Mouse (Mus musculus) kidney, postnatal 0 days (tissue): ENCODE results near the gene Relch. TPM values are rescaled to one million over a fixed set of nuclear protein-coding genes. Genes with fewer than 3 reads are reported as not detected.

Experiments used
- ATAC-seq: fragments of 200-750 bp; cut with Nextera tagmentation; replicated peaks from 2 replicates; pipeline ENCODE4 v1.8.0; 2017; ENCODE audit warnings: low read depth, moderate number of reproducible peaks, moderate TSS enrichment, moderate library complexity; ENCODE audit not compliant: low FRiP score
- DNase-seq: peaks from one replicate; pipeline ENCODE4 v3.0.0-alpha.2; 2016; ENCODE audit warnings: low spot score
- H3K27ac ChIP-seq: fragments of 300-500 bp; sonication (generic); 2 replicates; pipeline ENCODE4 v1.5.1; 2014; ENCODE audit warnings: mild to moderate bottlenecking
- H3K27me3 ChIP-seq: fragments of 300-500 bp; sonication (generic); 2 replicates; pipeline ENCODE4 v1.6.1; 2014; ENCODE audit warnings: low read length, mixed read lengths; ENCODE audit not compliant: insufficient read depth
- H3K36me3 ChIP-seq: fragments of 300-500 bp; sonication (generic); 2 replicates; pipeline ENCODE4 v1.6.1; 2014; ENCODE audit warnings: low read length, mixed read lengths; ENCODE audit not compliant: insufficient read depth
- H3K4me1 ChIP-seq: fragments of 300-500 bp; sonication (generic); replicated peaks from 2 replicates; pipeline ENCODE4 v1.6.1; 2014; ENCODE audit warnings: antibody characterized with exemption, low read length, mixed read lengths; ENCODE audit not compliant: insufficient read depth
- H3K4me2 ChIP-seq: fragments of 300-500 bp; sonication (generic); 2 replicates; pipeline ENCODE4 v1.6.1; 2014; ENCODE audit warnings: mild to moderate bottlenecking, low read length, moderate library complexity, mixed read lengths
- H3K4me3 ChIP-seq: fragments of 300-500 bp; sonication (generic); replicated peaks from 2 replicates; pipeline ENCODE4 v1.5.1; 2014; ENCODE audit warnings: low read depth, low read length
- H3K9ac ChIP-seq: fragments of 300-500 bp; sonication (generic); 2 replicates; pipeline ENCODE4 v1.6.1; 2014; ENCODE audit warnings: low read depth, low read length
- H3K9me3 ChIP-seq: fragments of 300-500 bp; sonication (generic); replicated peaks from 2 replicates; pipeline ENCODE4 v1.6.1; 2016; ENCODE audit warnings: low read length, inconsistent platforms, mixed read lengths
- CTCF ChIP-seq: IDR thresholded peaks from 2 replicates; pipeline ENCODE4 v1.5.1; 2016; ENCODE audit warnings: antibody characterized with exemption, low read depth, mild to moderate bottlenecking, moderate library complexity
- WGBS: fragments of 180-500 bp; shearing (Covaris S2); extraction: QIAGEN DNeasy Blood & Tissue Kit; methylation state at CpG from one replicate; pipeline ENCODE4 v1.1.7; 2014; 5-methylcytosine and 5-hydroxymethylcytosine counted together
- polyA plus RNA-seq: library from polyadenylated mRNA; unstranded; fragments of >200 nt; fragmentation: Nextera tagmentation; extraction: Ambion mirVana; gene quantifications from 2 replicates; pipeline ENCODE4 v1.2.1, GENCODE M21; 2015

Relch gene
- polyA plus RNA-seq, 1 experiment from 2014 or later = 21.8 TPM

DNA sequence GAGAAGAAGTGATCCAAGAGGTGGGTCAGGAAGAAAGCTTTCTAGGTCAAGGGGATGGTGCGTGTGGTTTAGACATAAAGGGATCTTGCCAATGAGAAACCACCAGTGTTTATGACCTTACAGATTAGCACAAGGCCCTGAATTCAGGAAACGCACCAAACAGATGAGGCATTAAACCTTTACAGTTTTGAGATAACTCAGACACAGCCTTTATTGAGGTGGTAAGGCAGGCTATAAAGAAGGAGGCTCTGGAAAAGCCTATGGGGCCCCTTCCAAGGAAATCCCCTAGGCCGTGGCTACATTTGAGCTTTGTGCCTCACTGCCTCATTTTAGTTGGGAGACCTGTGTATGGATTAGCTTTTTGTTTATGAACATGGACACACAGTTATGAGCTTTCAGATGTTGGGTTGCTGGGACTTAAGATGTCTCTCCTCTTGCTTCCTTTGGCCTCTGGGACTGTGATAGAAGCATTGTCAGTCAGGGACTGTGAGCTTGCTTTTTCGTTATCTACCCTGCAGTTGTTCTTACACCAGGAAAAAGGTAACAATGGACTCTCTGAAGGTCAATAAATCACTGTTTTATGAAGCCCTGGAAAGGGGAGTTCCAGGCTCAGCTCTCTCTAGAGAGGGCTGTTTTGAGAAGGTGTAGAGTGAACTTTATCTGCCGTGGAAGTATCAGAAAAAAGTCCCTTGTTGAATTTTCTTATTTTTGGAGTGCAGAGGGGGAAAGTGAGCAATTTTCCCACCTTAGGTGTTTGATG lies 120.8 kb downstream of the Relch start:
- no peak overlapping the region for H3K9ac ChIP-seq
- H3K4me3 ChIP-seq = no peak overlapping the region
- H3K9me3 ChIP-seq = no peaks in the 10 kb centered on the region
- DNase-seq (peak; percentile 15), ATAC-seq (no peak)
- H3K4me2 ChIP-seq = no peak overlapping the region
- no peak for TF ChIP-seq CTCF
- no peak overlapping the region; the same call in 1 of the 2 replicates for H3K27ac ChIP-seq
- H3K4me1 ChIP-seq = peaks cover 9% of the 10 kb centered on the region
- H3K36me3 ChIP-seq = no peaks in the 10 kb centered on the region
- H3K27me3 ChIP-seq = no peaks in the 10 kb centered on the region
- 47% methylated on average over 5 of the region's 5 CpGs for WGBS

DNA sequence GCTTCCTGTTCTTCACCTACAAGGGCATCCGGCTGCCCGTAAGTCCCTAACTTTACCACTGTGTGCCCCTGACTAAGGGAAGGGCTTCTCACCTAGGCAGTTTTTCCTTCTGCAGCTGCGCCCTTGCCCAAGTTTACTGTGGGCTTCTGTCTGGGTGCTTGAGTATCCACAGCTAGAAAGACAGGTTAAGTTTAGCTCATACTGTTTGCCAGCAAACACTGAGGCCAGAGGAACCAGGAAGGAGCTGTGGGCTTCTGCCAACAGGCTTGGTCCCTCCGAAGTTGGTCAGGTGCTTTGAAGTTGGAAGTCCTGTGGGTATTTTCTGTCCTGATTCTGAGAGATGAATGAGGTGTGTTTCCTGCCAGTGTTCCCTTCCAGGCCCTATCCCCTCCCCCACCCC lies 121.5 kb downstream of the Relch start:
- no peak for DNase-seq
- Histone ChIP-seq H3K9me3 (no peaks in the 10 kb centered on the region), H3K9ac (no peak overlapping the region), H3K4me1 (peaks cover 9% of the 10 kb centered on the region), H3K27ac (no peak overlapping the region; the same call in 1 of the 2 replicates), H3K36me3 (no peaks in the 10 kb centered on the region), H3K27me3 (no peaks in the 10 kb centered on the region), H3K4me2 (no peak overlapping the region), H3K4me3 (no peak overlapping the region)
- 47% methylated on average over 4 of the region's 4 CpGs for WGBS
- TF ChIP-seq CTCF = no peak
- no peak for ATAC-seq

DNA sequence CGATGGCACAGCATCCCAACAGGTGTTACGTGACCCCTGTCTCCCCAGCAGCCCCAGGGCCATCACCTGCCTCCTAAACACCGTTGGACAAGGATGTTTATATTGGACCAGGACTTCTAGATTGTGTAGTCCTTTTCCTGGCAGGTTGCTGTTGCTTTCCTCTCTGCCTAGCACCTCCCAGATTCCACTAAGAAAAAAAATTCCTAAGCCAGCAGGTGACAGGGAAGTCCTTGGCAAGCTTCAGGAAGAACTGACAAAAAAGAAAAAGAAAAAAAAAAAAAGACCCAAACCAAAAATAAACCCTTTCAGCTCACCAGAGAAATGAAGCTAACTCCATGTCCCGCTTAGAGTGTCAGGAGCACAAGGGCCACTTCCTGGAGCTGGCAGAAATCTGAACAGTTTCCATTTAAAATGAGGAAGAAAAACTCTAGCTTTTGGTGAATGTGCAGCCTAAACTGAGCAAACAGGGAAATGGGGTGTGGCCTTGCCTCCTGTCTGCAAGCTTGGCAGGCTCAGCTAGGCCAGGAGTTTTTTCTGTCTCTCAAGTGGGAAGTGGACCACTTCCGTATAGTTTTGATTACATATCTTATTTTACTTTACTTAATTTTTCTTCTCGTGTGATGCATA lies 123.2 kb downstream of the Relch start:
- Histone ChIP-seq H3K4me2 (no peak overlapping the region), H3K9ac (no peak overlapping the region), H3K4me3 (no peak overlapping the region), H3K27me3 (no peaks in the 10 kb centered on the region), H3K4me1 (peaks cover 5% of the 10 kb centered on the region; the same call in 1 of the 2 replicates), H3K9me3 (no peaks in the 10 kb centered on the region), H3K27ac (no peak overlapping the region), H3K36me3 (no peaks in the 10 kb centered on the region)
- no peak for TF ChIP-seq CTCF
- peak; percentile 37 for DNase-seq
- ATAC-seq = no peak
- WGBS = 53% methylated on average over 6 of the region's 6 CpGs

DNA sequence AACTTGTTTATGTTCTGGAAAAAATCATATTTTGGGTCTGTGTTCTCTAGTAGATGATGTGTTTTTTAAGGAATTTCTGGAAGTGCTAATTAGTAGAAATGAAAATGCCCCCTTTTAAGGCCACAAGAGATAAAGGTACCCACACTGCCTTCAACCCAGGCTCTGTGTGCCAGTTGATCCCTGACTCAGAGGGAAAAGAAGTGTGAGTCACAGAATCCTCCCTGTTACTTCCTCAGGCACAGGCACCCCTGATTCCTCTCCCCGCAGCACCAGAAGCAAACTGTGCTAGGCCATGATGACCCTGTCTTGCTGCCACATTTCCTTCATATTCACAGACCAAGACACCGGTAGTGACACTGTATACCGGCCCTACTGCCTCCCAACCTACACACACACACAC lies 126.4 kb downstream of the Relch start:
- H3K9ac ChIP-seq = no peak overlapping the region
- TF ChIP-seq CTCF = no peak
- H3K4me1 ChIP-seq = peaks cover 2% of the 10 kb centered on the region; the same call in 1 of the 2 replicates
- no peak overlapping the region for H3K4me3 ChIP-seq
- H3K36me3 ChIP-seq = no peaks in the 10 kb centered on the region
- no peak overlapping the region for H3K27ac ChIP-seq
- WGBS = 92% methylated on average over 3 of the region's 3 CpGs
- H3K27me3 ChIP-seq = no peaks in the 10 kb centered on the region
- ATAC-seq (no peak), DNase-seq (no peak)
- H3K9me3 ChIP-seq = no peaks in the 10 kb centered on the region
- H3K4me2 ChIP-seq = no peak overlapping the region

DNA sequence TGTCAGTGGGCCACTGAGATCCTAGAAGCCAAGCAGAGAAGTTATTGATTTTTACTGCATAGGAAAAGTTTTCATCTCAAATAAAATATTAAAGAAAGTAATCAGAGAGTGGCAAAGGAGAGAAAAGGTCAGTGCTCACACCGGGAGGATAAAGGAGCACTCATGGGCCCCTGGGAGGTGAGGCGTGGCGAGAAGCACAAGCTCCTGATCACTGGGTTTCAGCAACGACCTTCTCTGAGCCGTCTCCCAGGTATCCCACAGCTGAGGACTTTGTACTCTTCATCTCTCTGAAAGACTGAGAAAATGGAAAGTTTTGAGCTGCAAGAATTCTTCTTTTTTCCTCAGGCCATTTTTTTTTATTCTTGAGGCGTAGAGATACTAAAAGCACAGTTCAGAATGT lies 131.0 kb downstream of the Relch start:
- no peak for ATAC-seq
- Histone ChIP-seq H3K36me3 (no peaks in the 10 kb centered on the region), H3K4me2 (no peak overlapping the region), H3K4me3 (no peak overlapping the region), H3K4me1 (no peaks in the 10 kb centered on the region), H3K27ac (no peak overlapping the region), H3K27me3 (no peaks in the 10 kb centered on the region), H3K9ac (no peak overlapping the region), H3K9me3 (no peaks in the 10 kb centered on the region)
- no peak for TF ChIP-seq CTCF
- 65% methylated on average over 6 of the region's 6 CpGs for WGBS
- DNase-seq = no peak

DNA sequence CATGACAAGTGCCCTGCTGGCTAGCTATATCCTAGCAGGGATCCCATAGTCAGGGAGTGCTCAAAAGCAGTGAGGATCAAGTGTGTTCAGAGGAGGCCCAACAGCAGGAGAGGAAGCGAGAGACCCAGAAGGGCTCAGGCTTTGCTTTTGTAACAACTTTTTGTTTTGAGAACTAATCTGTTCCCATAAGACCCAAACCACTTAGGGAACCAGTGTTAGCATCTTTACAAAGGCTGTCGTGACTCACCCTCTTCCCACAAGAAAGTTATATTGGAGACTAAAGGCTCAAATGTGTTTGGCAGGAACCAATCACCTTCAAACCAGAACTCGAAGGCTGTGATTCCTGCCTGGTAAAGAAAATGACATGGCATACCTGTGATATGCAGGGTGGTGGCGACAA lies 132.0 kb downstream of the Relch start:
- no peaks in the 10 kb centered on the region for H3K4me1 ChIP-seq
- ATAC-seq (no peak), DNase-seq (no peak)
- TF ChIP-seq CTCF = no peak
- H3K4me3 ChIP-seq = no peak overlapping the region
- H3K4me2 ChIP-seq = no peak overlapping the region
- no peaks in the 10 kb centered on the region for H3K36me3 ChIP-seq
- no peak overlapping the region for H3K9ac ChIP-seq
- no peak overlapping the region for H3K27ac ChIP-seq
- H3K27me3 ChIP-seq = no peaks in the 10 kb centered on the region
- 94% methylated on average over 4 of the region's 4 CpGs for WGBS
- H3K9me3 ChIP-seq = no peaks in the 10 kb centered on the region
